Mouse (Mus musculus): Measurements from ENCODE around the gene Aadacl3. TPM values are rescaled to one million over a fixed set of nuclear protein-coding genes. Genes with fewer than 3 reads are reported as not detected.

Gene Aadacl3
- polyA plus RNA-seq, 1 experiment = not detected

- 0 out of 2 replicates have a peak, but pooled peaks have one; percentile 4 for TF ChIP-seq CTCF (IDR thresholded peaks at IDR 0.05; ENCODE audit: borderline replicate concordance, extremely low read depth, insufficient read depth, insufficient read length)
- no peak for TF ChIP-seq POLR2A (IDR thresholded peaks at IDR 0.05; ENCODE audit: borderline replicate concordance, extremely low read depth, insufficient read depth, insufficient read length, poor library complexity, severe bottlenecking)
Measured at GRCm38 (mm10) chr4:144428868-144429267, 34.7 kb downstream of the Aadacl3 start.

GRCm38 (mm10) chr4:144424590-144424989, 39.0 kb downstream of the Aadacl3 start:
- no peak for TF ChIP-seq POLR2A (IDR thresholded peaks at IDR 0.05; ENCODE audit: borderline replicate concordance, extremely low read depth, insufficient read depth, insufficient read length, poor library complexity, severe bottlenecking)
- no peak for TF ChIP-seq CTCF (IDR thresholded peaks at IDR 0.05; ENCODE audit: borderline replicate concordance, extremely low read depth, insufficient read depth, insufficient read length)
- DNase-seq (ENCODE audit: low read depth) = no peak

More at GRCm38 (mm10) chr4:144428868-144429267, 34.7 kb downstream of the Aadacl3 start:
- DNase-seq (ENCODE audit: low read depth) = no peak

GRCm38 (mm10) chr4:144420644-144421043, 42.9 kb downstream of the Aadacl3 start:
- DNase-seq (ENCODE audit: low read depth) = no peak
- TF ChIP-seq POLR2A (IDR thresholded peaks at IDR 0.05; ENCODE audit: borderline replicate concordance, extremely low read depth, insufficient read depth, insufficient read length, poor library complexity, severe bottlenecking) (no peak), CTCF (IDR thresholded peaks at IDR 0.05; ENCODE audit: borderline replicate concordance, extremely low read depth, insufficient read depth, insufficient read length) (no peak)

GRCm38 (mm10) chr4:144408290-144408689, 55.3 kb downstream of the Aadacl3 start, which contains the start of gene Pramef12:
Pramef12 (minus strand) TSS chr4:144408464.
- no peak for TF ChIP-seq POLR2A (IDR thresholded peaks at IDR 0.05; ENCODE audit: borderline replicate concordance, extremely low read depth, insufficient read depth, insufficient read length, poor library complexity, severe bottlenecking)
- TF ChIP-seq CTCF (IDR thresholded peaks at IDR 0.05; ENCODE audit: borderline replicate concordance, extremely low read depth, insufficient read depth, insufficient read length) = no peak
- DNase-seq (ENCODE audit: low read depth) = no peak

GRCm38 (mm10) chr4:144406261-144406660, 57.3 kb downstream of the Aadacl3 start:
- TF ChIP-seq CTCF (IDR thresholded peaks at IDR 0.05; ENCODE audit: borderline replicate concordance, extremely low read depth, insufficient read depth, insufficient read length) (no peak), POLR2A (IDR thresholded peaks at IDR 0.05; ENCODE audit: borderline replicate concordance, extremely low read depth, insufficient read depth, insufficient read length, poor library complexity, severe bottlenecking) (no peak)
- no peak for DNase-seq (ENCODE audit: low read depth)

- TF ChIP-seq POLR2A (IDR thresholded peaks at IDR 0.05; ENCODE audit: borderline replicate concordance, extremely low read depth, insufficient read depth, insufficient read length, poor library complexity, severe bottlenecking) (no peak), CTCF (IDR thresholded peaks at IDR 0.05; ENCODE audit: borderline replicate concordance, extremely low read depth, insufficient read depth, insufficient read length) (no peak)
- DNase-seq (ENCODE audit: low read depth) = no peak
Measured at GRCm38 (mm10) chr4:144404456-144405086, 59.0 kb downstream of the Aadacl3 start.

Other genes with a start within 250 kb of the Aadacl3 start
- gene Pramel5, start 183.3 kb downstream of the Aadacl3 start, polyA plus RNA-seq (2012; rRNA removed) = not detected in 2 replicates
- not detected in 2 replicates for gene Gm13128, start 133.5 kb downstream of the Aadacl3 start, polyA plus RNA-seq (2012; rRNA removed)
- not detected in 2 replicates for gene Gm13119, start 105.8 kb downstream of the Aadacl3 start, polyA plus RNA-seq (2012; rRNA removed)
- gene Pramef20, start 85.8 kb downstream of the Aadacl3 start, polyA plus RNA-seq (2012; rRNA removed) = not detected in 2 replicates
- gene Pramef12, start 55.3 kb downstream of the Aadacl3 start, polyA plus RNA-seq (2012; rRNA removed) = 0.04 and 0.05 TPM in 2 replicates
- gene 1700012P22Rik, start 25.0 kb downstream of the Aadacl3 start, polyA plus RNA-seq (2012; rRNA removed) = 0.08 TPM in 1 of 2 replicates, not detected in the other
- not detected in 2 replicates for gene Gm9944, start 10.4 kb downstream of the Aadacl3 start, polyA plus RNA-seq (2012; rRNA removed)
- not detected in 2 replicates for gene 9430007A20Rik, start 56.1 kb upstream of the Aadacl3 start, polyA plus RNA-seq (2012; rRNA removed)
- not detected in 2 replicates for gene Gm13124, start 101.4 kb upstream of the Aadacl3 start, polyA plus RNA-seq (2012; rRNA removed)
- not detected in 2 replicates for gene Aadacl4, start 150.0 kb upstream of the Aadacl3 start, polyA plus RNA-seq (2012; rRNA removed)
- not detected in 2 replicates for gene Gm436, start 222.6 kb upstream of the Aadacl3 start, polyA plus RNA-seq (2012; rRNA removed)